Mouse (Mus musculus) heart, embryonic 16.5 days (tissue): Measurements from ENCODE around the gene Magi1. TPM values are rescaled to one million over a fixed set of nuclear protein-coding genes. Genes with fewer than 3 reads are reported as not detected.

ENCODE experiments used
- ATAC-seq: fragments of 200-750 bp; cut with Nextera tagmentation; replicated peaks from 2 replicates; pipeline ENCODE4 v1.8.0; 2017; ENCODE audit warnings: moderate number of reproducible peaks; ENCODE audit not compliant: insufficient read depth, low FRiP score; ENCODE audit errors: extremely low read depth
- H3K27ac ChIP-seq: fragments of 300-500 bp; sonication (generic); 2 replicates; pipeline ENCODE4 v1.5.1; 2014; ENCODE audit warnings: mild to moderate bottlenecking, low read length, control low read depth, moderate library complexity
- H3K27me3 ChIP-seq: fragments of 300-500 bp; sonication (generic); 2 replicates; pipeline ENCODE4 v1.6.1; 2014; ENCODE audit warnings: low read length, mixed read lengths; ENCODE audit not compliant: control insufficient read depth, insufficient read depth
- H3K36me3 ChIP-seq: fragments of 300-500 bp; sonication (generic); 2 replicates; pipeline ENCODE4 v1.6.1; 2014; ENCODE audit not compliant: control insufficient read depth, insufficient read depth
- H3K4me1 ChIP-seq: fragments of 300-500 bp; sonication (generic); 2 replicates; pipeline ENCODE4 v1.6.1; 2014; ENCODE audit warnings: low read length, mixed read lengths; ENCODE audit not compliant: control insufficient read depth, insufficient read depth
- H3K4me2 ChIP-seq: fragments of 300-500 bp; sonication (generic); 2 replicates; pipeline ENCODE4 v1.6.1; 2014; ENCODE audit warnings: low read depth, mild to moderate bottlenecking, control low read depth, low read length
- H3K4me3 ChIP-seq: fragments of 300-500 bp; sonication (generic); 2 replicates; pipeline ENCODE4 v1.5.1; 2014; ENCODE audit warnings: mild to moderate bottlenecking, control low read depth, low read length
- H3K9ac ChIP-seq: fragments of 300-500 bp; sonication (generic); 2 replicates; pipeline ENCODE4 v1.6.1; 2014; ENCODE audit warnings: low read length, control low read depth
- H3K9me3 ChIP-seq: fragments of 300-500 bp; sonication (generic); replicated peaks from 2 replicates; pipeline ENCODE4 v1.6.1; 2016; ENCODE audit warnings: low read length; ENCODE audit not compliant: control insufficient read depth
- WGBS: fragments of 180-500 bp; shearing (Covaris S2); extraction: QIAGEN DNeasy Blood & Tissue Kit; methylation state at CpG from one replicate; pipeline ENCODE4 v1.1.7; 2014; 5-methylcytosine and 5-hydroxymethylcytosine counted together
- polyA plus RNA-seq: library from polyadenylated mRNA; unstranded; fragments of >200 nt; fragmentation: Nextera tagmentation; extraction: Ambion mirVana; gene quantifications from 2 replicates; pipeline ENCODE4 v1.2.1, GENCODE M21; 2015

Gene Magi1
- polyA plus RNA-seq, 1 experiment from 2014 or later: 6.3 TPM

DNA sequence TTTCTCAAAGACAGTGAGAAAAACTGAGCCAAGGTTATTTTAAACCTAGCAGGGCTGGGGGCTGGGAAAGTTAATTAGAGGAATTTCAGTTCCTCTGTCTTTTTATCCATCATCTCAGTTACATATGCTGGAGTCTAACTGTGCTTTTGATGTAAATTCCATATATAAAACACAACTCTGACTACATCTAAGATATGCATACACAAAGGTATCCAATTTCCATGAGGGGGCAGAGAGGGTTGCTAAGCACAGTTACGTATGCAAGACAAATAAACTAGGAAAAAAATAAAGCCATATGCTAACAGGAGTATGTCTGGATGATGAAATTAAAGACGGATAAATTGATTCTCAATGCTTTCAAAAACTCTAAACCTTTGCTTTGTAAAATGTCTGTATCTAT lies 315.0 kb downstream of the Magi1 start:
- Histone ChIP-seq H3K27me3 (no peaks in the 10 kb centered on the region), H3K27ac (no peak overlapping the region), H3K4me3 (no peak overlapping the region), H3K4me2 (no peak overlapping the region), H3K4me1 (peaks cover 5% of the 10 kb centered on the region), H3K9ac (no peak overlapping the region), H3K36me3 (no peaks in the 10 kb centered on the region), H3K9me3 (no peaks in the 10 kb centered on the region)
- no peak for ATAC-seq
- WGBS: 77% methylated on average over 2 of the region's 2 CpGs

DNA sequence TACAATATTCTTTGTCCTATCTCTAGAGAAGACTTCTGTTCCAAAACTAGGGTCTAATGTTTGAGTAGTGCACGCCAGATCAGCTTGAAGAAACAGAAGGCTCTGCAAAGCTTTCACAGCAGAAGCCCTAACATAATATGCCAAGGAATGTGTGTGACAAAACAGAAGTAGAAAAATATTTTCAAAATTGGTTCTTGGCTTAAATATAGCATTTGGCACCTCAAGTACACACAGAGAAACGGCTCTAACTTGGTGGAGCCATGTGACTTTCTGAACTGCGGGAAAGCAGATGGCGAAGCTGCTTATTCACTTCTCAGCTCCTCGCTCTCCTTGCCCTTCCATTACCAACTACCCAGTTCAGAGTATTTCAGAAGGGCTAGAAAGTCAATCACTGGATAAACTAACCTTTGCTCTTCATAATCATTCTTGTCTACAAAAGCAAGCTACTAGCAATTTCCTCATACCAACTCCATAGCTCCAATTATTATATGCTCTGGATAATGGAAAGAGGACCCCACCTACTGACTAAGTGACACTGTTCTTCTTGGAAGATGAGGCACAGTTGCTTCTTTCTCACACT lies 320.9 kb downstream of the Magi1 start:
- Histone ChIP-seq H3K9ac (no peak overlapping the region), H3K36me3 (no peaks in the 10 kb centered on the region), H3K27me3 (no peaks in the 10 kb centered on the region), H3K4me2 (no peak overlapping the region), H3K4me1 (peaks cover 15% of the 10 kb centered on the region), H3K9me3 (no peaks in the 10 kb centered on the region), H3K4me3 (no peak overlapping the region), H3K27ac (peak overlapping the region; percentile 25; the same call in 1 of the 2 replicates)
- ATAC-seq: no peak
- WGBS: 74% methylated on average over 5 of the region's 5 CpGs

- Histone ChIP-seq H3K4me2 (no peak overlapping the region), H3K4me3 (no peak overlapping the region), H3K9ac (no peak overlapping the region), H3K27ac (no peak overlapping the region), H3K36me3 (no peaks in the 10 kb centered on the region), H3K9me3 (no peaks in the 10 kb centered on the region), H3K4me1 (peaks cover 15% of the 10 kb centered on the region), H3K27me3 (no peaks in the 10 kb centered on the region)
- 47% methylated on average over 1 of the region's 1 CpGs for WGBS
- ATAC-seq: no peak
Observed at GRCm38 (mm10) chr6:93961782-93962181, 321.9 kb downstream of the Magi1 start.

- H3K27me3 ChIP-seq: no peaks in the 10 kb centered on the region
- no peak overlapping the region for H3K4me3 ChIP-seq
- H3K4me2 ChIP-seq: no peak overlapping the region
- H3K4me1 ChIP-seq: peaks cover 10% of the 10 kb centered on the region
- no peak overlapping the region for H3K27ac ChIP-seq
- no peak for ATAC-seq
- H3K9ac ChIP-seq: no peak overlapping the region
- H3K36me3 ChIP-seq: no peaks in the 10 kb centered on the region
- no peaks in the 10 kb centered on the region for H3K9me3 ChIP-seq
- WGBS: 78% methylated on average over 2 of the region's 2 CpGs
Observed at GRCm38 (mm10) chr6:93957172-93957571, 326.5 kb downstream of the Magi1 start.

DNA sequence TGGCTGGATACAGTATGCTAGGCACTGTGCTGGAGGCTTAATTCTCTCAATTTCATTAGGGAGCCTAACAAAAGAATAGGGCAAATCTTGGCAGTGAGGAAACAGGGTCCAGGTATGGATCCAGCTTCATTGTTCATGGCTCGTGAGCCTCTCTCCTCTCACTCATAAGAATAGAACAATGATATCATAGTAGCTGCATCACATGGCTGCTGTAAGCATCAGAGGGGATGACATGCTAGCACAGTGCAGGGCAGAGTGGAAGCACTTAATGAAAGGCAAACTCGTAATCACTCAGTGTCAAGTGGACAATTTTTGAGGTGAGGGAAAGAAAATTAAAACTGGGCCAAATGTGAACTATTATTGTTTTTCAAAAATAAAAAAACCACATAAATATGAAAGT lies 337.1 kb downstream of the Magi1 start:
- no peak overlapping the region for H3K9ac ChIP-seq
- H3K27ac ChIP-seq: peak overlapping the region; percentile 78
- 42% methylated on average over 2 of the region's 2 CpGs for WGBS
- H3K4me1 ChIP-seq: peaks cover 17% of the 10 kb centered on the region
- no peaks in the 10 kb centered on the region for H3K27me3 ChIP-seq
- H3K9me3 ChIP-seq: no peaks in the 10 kb centered on the region
- no peak overlapping the region for H3K4me2 ChIP-seq
- ATAC-seq: peak; percentile 94
- no peaks in the 10 kb centered on the region for H3K36me3 ChIP-seq
- H3K4me3 ChIP-seq: no peak overlapping the region

DNA sequence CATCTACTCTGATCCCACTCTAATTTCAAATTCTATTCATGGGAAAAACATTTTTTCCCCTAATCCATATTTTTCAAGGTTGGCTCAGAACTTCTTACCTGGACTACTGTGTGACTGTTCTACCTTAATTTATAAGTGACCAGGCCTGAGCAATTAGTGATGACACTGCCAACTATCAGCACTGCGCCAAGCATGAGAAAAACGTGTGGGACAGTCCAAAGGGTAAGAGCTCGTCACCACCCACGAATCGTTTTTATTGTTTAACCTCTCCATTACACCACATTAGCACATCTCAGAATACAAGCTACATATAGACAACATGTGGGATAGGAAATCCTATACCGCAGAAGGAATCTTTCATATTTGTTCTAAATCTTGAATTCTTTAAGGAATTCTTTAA lies 347.4 kb downstream of the Magi1 start:
- WGBS: 79% methylated on average over 6 of the region's 6 CpGs
- Histone ChIP-seq H3K4me2 (no peak overlapping the region), H3K36me3 (no peaks in the 10 kb centered on the region), H3K4me3 (no peak overlapping the region), H3K27me3 (no peaks in the 10 kb centered on the region), H3K9ac (no peak overlapping the region), H3K4me1 (peaks cover 12% of the 10 kb centered on the region), H3K9me3 (no peaks in the 10 kb centered on the region), H3K27ac (no peak overlapping the region)
- no peak for ATAC-seq

GRCm38 (mm10) chr6:93935793-93936192 lies 347.9 kb downstream of the Magi1 start:
- no peaks in the 10 kb centered on the region for H3K9me3 ChIP-seq
- H3K9ac ChIP-seq: no peak overlapping the region
- no peaks in the 10 kb centered on the region for H3K36me3 ChIP-seq
- H3K4me1 ChIP-seq: peaks cover 12% of the 10 kb centered on the region
- H3K27me3 ChIP-seq: no peaks in the 10 kb centered on the region
- 49% methylated on average over 4 of the region's 4 CpGs for WGBS
- H3K4me3 ChIP-seq: no peak overlapping the region
- ATAC-seq: no peak
- no peak overlapping the region for H3K4me2 ChIP-seq
- H3K27ac ChIP-seq: no peak overlapping the region

GRCm38 (mm10) chr6:93934700-93935099 lies 349.0 kb downstream of the Magi1 start:
- no peaks in the 10 kb centered on the region for H3K36me3 ChIP-seq
- WGBS: 88% methylated on average over 2 of the region's 2 CpGs
- H3K27me3 ChIP-seq: no peaks in the 10 kb centered on the region
- no peaks in the 10 kb centered on the region for H3K9me3 ChIP-seq
- peak overlapping the region; percentile 48 for H3K27ac ChIP-seq
- no peak overlapping the region for H3K9ac ChIP-seq
- ATAC-seq: no peak
- no peak overlapping the region for H3K4me2 ChIP-seq
- peaks cover 12% of the 10 kb centered on the region for H3K4me1 ChIP-seq
- no peak overlapping the region for H3K4me3 ChIP-seq

- 88% methylated on average over 2 of the region's 2 CpGs for WGBS
- H3K27ac ChIP-seq: no peak overlapping the region
Observed at GRCm38 (mm10) chr6:93924568-93924967, 359.1 kb downstream of the Magi1 start.

More at GRCm38 (mm10) chr6:93924568-93924967, 359.1 kb downstream of the Magi1 start:
- no peak overlapping the region for H3K9ac ChIP-seq
- H3K4me3 ChIP-seq: no peak overlapping the region
- H3K4me2 ChIP-seq: no peak overlapping the region
- no peaks in the 10 kb centered on the region for H3K9me3 ChIP-seq
- H3K27me3 ChIP-seq: no peaks in the 10 kb centered on the region
- H3K36me3 ChIP-seq: no peaks in the 10 kb centered on the region
- ATAC-seq: no peak
- peaks cover 4% of the 10 kb centered on the region; the same call in 1 of the 2 replicates for H3K4me1 ChIP-seq
